Mouse (Mus musculus) liver, embryonic 16.5 days (tissue): ENCODE measurements around the gene Agbl1. TPM values are rescaled to one million over a fixed set of nuclear protein-coding genes. Genes with fewer than 3 reads are reported as not detected.

Source experiments
- ATAC-seq: fragments of 200-750 bp; cut with Nextera tagmentation; 2 replicates; pipeline ENCODE4 v1.8.0; 2017; ENCODE audit warnings: low read depth, mild to moderate bottlenecking, moderate number of reproducible peaks, moderate library complexity
- H3K27ac ChIP-seq: fragments of 300-500 bp; sonication (generic); 2 replicates; pipeline ENCODE4 v1.5.1; 2014; ENCODE audit warnings: mild to moderate bottlenecking, low read length
- H3K27me3 ChIP-seq: fragments of 300-500 bp; sonication (generic); 2 replicates; pipeline ENCODE4 v1.6.1; 2014; ENCODE audit warnings: low read depth, low read length, mixed read lengths; ENCODE audit not compliant: control insufficient read depth, insufficient read depth
- H3K36me3 ChIP-seq: fragments of 300-500 bp; sonication (generic); 2 replicates; pipeline ENCODE4 v1.6.1; 2014; ENCODE audit warnings: mild to moderate bottlenecking; ENCODE audit not compliant: control insufficient read depth, insufficient read depth
- H3K4me1 ChIP-seq: fragments of 300-500 bp; sonication (generic); 2 replicates; pipeline ENCODE4 v1.6.1; 2014; ENCODE audit warnings: low read depth, low read length, mixed read lengths; ENCODE audit not compliant: control insufficient read depth
- H3K4me2 ChIP-seq: fragments of 300-500 bp; sonication (generic); 2 replicates; pipeline ENCODE4 v1.6.1; 2014; ENCODE audit warnings: low read depth, low read length, mixed read lengths
- H3K4me3 ChIP-seq: fragments of 300-500 bp; sonication (generic); 2 replicates; pipeline ENCODE4 v1.5.1; 2014; ENCODE audit warnings: low read depth, mild to moderate bottlenecking, low read length
- H3K9ac ChIP-seq: fragments of 300-500 bp; sonication (generic); 2 replicates; pipeline ENCODE4 v1.6.1; 2014; ENCODE audit warnings: low read depth, low read length
- H3K9me3 ChIP-seq: fragments of 300-500 bp; sonication (generic); replicated peaks from 2 replicates; pipeline ENCODE4 v1.6.1; 2016; ENCODE audit warnings: low read length; ENCODE audit not compliant: control insufficient read depth
- whole genome bisulfite sequencing: fragments of 180-500 bp; shearing (Covaris S2); extraction: QIAGEN DNeasy Blood & Tissue Kit; methylation state at CpG from one replicate; pipeline ENCODE4 v1.1.7; 2014; ENCODE audit not compliant: insufficient replicate concordance; 5-methylcytosine and 5-hydroxymethylcytosine counted together
- polyA plus RNA-seq: library from polyadenylated mRNA; unstranded; fragments of >200 nt; fragmentation: Nextera tagmentation; extraction: Ambion mirVana; gene quantifications from 2 replicates; pipeline ENCODE4 v1.2.1, GENCODE M21; 2015

Gene Agbl1
- polyA plus RNA-seq, 1 experiment from 2014 or later, result not detected

DNA sequence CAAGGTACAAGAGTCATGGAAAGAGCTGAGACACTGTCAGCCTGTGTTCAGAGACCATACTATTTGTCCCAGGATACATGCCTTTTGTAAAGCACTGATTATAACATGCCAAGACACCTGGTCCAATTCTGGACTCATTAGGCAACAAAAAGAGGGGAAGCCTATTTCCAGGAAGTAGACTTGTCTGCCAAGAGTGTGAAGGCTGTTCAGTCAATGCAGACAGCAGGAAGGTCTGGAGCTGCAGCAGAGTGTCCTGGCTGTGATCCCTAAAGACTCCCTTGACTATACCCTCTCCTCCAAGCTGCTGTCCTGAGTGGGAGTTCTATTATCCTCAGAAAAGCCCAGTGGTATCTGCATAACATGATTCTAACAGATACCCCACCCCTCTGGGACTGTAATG lies 689.2 kb downstream of the Agbl1 start:
- H3K4me2 ChIP-seq, result no peak overlapping the region
- no peaks in the 10 kb centered on the region for H3K9me3 ChIP-seq

DNA sequence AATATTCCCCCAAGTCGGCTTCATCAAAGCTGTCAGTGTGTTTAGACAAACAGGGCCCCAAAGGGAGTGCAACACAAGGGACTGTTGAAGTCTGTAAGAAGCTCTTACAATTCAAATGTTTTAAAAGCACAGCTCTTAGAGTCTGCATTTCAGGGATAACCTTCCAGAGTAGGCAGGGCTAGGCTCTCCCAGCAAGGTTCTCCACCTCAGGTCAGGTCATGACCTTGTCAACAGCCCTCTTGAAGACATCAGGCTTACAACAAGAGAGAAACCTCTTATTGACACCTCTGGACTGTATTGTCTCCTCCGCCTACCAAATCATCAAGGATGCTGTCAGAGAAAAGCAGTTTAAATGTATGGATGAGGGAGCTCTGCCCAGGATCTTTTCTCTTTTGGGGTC lies 692.0 kb downstream of the Agbl1 start:
- Histone ChIP-seq H3K4me2 (no peak overlapping the region), H3K27ac (no peak overlapping the region), H3K4me3 (no peak overlapping the region), H3K9ac (no peak overlapping the region), H3K27me3 (no peaks in the 10 kb centered on the region), H3K9me3 (no peaks in the 10 kb centered on the region), H3K4me1 (no peaks in the 10 kb centered on the region), H3K36me3 (no peaks in the 10 kb centered on the region)
- no peak for ATAC-seq
- 38% methylated on average over 2 of the region's 2 CpGs for WGBS

More for the DNA sequence above, 689.2 kb downstream of the Agbl1 start:
- ATAC-seq, result no peak
- Histone ChIP-seq H3K4me3 (no peak overlapping the region), H3K9ac (no peak overlapping the region), H3K27me3 (no peaks in the 10 kb centered on the region), H3K4me1 (no peaks in the 10 kb centered on the region), H3K36me3 (no peaks in the 10 kb centered on the region), H3K27ac (no peak overlapping the region)

DNA sequence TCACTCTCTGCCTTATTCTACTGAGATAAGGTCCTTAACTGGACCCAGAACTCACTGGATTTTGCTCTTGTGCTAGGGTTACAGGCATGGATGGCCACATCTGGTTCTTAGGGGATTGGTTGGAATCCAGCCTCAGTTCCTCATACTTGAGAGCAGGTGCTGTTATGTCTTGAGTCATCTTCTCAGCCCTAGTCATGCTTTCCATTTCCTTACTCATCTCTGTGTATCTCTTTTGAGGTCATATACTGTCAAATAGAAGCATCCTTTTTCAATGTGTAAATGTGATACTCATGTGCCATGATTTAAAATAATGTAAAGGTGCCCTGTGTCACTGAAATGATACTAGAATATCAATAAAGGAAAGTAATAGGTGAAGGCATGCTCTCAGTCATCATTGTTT lies 705.5 kb downstream of the Agbl1 start:
- no peaks in the 10 kb centered on the region for H3K9me3 ChIP-seq
- no peak for ATAC-seq
- H3K27me3 ChIP-seq, result no peaks in the 10 kb centered on the region
- no peak overlapping the region for H3K4me3 ChIP-seq
- no peak overlapping the region for H3K27ac ChIP-seq
- H3K9ac ChIP-seq, result no peak overlapping the region
- H3K4me1 ChIP-seq, result no peaks in the 10 kb centered on the region
- H3K36me3 ChIP-seq, result no peaks in the 10 kb centered on the region
- no peak overlapping the region for H3K4me2 ChIP-seq

DNA sequence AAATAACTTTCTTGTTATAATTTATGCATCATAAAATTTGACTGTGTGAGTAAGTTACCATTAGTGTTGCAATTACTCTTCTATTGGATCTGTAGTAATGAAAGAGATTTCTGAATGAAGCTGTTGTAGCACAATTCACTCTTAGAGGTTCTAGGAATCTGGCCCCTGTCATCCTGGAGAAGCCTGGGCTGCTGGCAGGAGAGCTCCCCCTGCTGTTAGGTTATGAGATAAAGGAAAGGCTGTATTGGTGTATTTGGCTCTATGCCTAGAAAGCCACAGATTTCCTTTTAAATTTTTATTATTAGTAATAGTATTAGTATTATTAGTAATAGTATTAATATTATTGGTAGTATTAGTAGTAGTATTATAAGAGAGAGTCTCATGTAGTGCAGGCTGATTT lies 711.8 kb downstream of the Agbl1 start:
- no peaks in the 10 kb centered on the region for H3K27me3 ChIP-seq
- H3K4me2 ChIP-seq, result no peak overlapping the region
- ATAC-seq, result no peak
- H3K27ac ChIP-seq, result no peak overlapping the region
- no peaks in the 10 kb centered on the region for H3K4me1 ChIP-seq
- no peaks in the 10 kb centered on the region for H3K9me3 ChIP-seq
- no peaks in the 10 kb centered on the region for H3K36me3 ChIP-seq
- no peak overlapping the region for H3K4me3 ChIP-seq
- no peak overlapping the region for H3K9ac ChIP-seq

DNA sequence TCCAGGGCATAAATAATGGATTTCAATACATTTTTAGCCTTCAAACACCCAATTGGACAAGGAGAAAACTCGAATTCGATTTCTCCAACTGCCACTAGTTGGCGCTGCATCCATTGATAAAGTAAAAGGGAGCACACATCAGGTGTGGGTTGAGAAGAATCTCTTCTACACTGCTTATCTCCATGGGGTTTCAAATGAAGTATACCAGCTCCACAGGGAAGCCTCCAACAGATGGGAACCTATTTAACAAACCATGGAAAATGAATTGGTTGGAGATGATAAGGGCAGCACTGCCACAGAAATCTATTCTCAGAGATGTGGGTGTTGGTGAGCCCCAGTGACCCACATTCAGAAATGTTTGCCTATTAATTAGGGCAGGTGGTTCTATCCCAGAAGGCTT lies 741.6 kb downstream of the Agbl1 start:
- Histone ChIP-seq H3K4me3 (no peak overlapping the region), H3K4me1 (no peaks in the 10 kb centered on the region), H3K9me3 (no peaks in the 10 kb centered on the region), H3K27me3 (no peaks in the 10 kb centered on the region), H3K27ac (no peak overlapping the region), H3K9ac (no peak overlapping the region), H3K4me2 (no peak overlapping the region), H3K36me3 (no peaks in the 10 kb centered on the region)
- ATAC-seq, result no peak
- WGBS, result 7% methylated on average over 3 of the region's 3 CpGs

DNA sequence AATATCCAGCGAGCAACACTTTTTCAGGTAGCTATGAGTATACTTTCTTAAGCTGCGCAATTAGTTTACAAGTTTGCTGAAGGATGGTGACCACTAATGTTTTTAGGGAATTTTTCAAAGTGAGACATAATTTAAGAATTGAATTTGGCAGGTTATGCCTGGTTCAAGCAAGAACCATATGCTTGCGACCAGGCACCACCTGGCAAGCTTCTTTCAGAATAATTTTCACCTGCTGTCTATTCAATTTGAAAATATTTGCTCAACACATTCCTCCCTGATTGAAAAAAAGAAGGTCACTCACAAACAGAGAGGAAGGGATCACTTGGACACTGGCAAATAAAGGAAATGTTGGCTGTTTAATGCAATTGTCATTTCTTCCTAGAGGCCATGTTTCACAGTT lies 779.9 kb downstream of the Agbl1 start:
- no peak overlapping the region for H3K9ac ChIP-seq
- H3K4me3 ChIP-seq, result no peak overlapping the region
- no peaks in the 10 kb centered on the region for H3K9me3 ChIP-seq
- H3K27ac ChIP-seq, result no peak overlapping the region
- no peaks in the 10 kb centered on the region for H3K27me3 ChIP-seq
- H3K4me1 ChIP-seq, result no peaks in the 10 kb centered on the region
- 58% methylated on average over 3 of the region's 3 CpGs for WGBS
- H3K36me3 ChIP-seq, result no peaks in the 10 kb centered on the region
- ATAC-seq, result no peak
- H3K4me2 ChIP-seq, result no peak overlapping the region

DNA sequence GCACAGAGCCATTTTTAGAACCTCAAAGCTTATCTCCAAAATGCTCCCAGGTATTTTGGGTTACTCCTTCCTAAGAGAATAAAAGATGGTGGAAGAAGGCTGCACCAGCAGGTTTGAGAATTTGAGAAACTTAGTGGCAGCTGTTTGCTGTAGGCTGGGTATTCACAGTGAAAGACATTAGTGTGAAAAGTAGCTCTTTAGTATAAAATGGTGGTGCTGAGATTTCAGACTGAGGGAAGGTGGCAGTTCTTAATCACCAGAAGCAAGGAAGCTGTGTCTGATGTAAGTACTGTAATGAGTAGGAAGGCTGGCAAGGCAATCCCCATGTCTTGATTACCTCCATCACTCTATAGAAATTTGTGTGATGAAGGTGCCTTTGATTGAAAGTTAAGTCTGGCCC lies 799.3 kb downstream of the Agbl1 start:
- no peak overlapping the region for H3K9ac ChIP-seq
- H3K4me3 ChIP-seq, result no peak overlapping the region
- H3K36me3 ChIP-seq, result no peaks in the 10 kb centered on the region
- H3K27me3 ChIP-seq, result no peaks in the 10 kb centered on the region
- no peak for ATAC-seq
- no peaks in the 10 kb centered on the region for H3K9me3 ChIP-seq
- no peak overlapping the region for H3K27ac ChIP-seq
- no peak overlapping the region for H3K4me2 ChIP-seq
- no peaks in the 10 kb centered on the region for H3K4me1 ChIP-seq

DNA sequence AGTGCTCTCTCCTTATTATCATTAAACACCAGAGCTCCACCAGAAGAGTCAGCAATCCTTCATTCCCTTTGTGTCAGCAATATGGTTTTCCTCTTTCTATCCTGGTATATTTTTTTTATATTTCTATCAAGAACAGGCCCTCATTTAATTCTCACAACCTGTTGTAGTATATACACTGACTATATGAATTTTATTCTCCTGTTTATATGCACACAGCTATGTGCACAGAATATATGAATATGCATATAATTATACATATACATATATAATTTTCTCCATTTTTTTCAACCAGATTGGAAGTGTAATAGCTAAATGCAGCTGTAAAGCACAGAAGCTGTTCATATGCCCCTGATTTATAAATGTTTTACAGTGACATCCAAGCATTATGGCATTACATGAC lies 846.3 kb downstream of the Agbl1 start:
- no peak for ATAC-seq
- H3K4me2 ChIP-seq, result no peak overlapping the region
- no peaks in the 10 kb centered on the region for H3K4me1 ChIP-seq
- H3K4me3 ChIP-seq, result no peak overlapping the region
- H3K9ac ChIP-seq, result no peak overlapping the region
- no peak overlapping the region for H3K27ac ChIP-seq
- H3K27me3 ChIP-seq, result no peaks in the 10 kb centered on the region
- H3K9me3 ChIP-seq, result no peaks in the 10 kb centered on the region
- no peaks in the 10 kb centered on the region for H3K36me3 ChIP-seq

DNA sequence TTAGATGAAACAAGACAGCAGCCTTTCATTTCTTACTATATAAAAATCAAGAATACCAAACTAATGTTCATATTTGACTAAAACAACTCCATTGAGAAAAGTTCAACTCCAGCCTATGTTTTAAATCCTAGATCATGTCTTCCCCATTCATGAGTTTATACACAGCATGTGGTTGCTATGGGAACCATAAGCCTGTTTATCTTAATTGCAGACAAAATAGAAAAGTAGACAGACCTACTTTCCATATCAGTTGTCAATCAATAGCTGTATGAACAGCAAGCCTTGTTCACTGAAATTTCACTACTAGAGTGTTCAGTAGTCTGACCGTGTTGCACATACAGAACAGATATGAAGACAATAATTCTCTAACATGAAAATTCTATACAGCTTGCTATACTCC lies 857.6 kb downstream of the Agbl1 start:
- 75% methylated on average over 1 of the region's 1 CpGs for WGBS

DNA sequence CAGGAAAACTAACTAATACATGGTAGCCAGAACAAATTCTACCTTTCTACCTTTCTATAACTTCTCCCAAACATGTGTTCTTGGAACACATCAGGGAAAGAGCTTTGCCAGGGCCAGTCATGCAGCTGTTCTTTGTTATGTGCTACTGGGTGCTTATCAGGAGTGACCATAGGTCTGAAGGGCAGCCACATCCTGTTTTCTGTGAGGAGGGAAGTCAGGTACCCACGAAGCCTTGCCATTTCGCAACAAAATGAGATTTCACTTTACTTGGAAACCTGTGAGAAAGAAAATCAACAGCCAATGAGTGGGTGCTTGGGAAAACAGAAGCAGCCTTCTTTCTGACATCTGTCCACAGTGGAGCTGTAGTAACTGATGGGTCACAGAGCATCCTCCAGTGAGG lies 865.5 kb downstream of the Agbl1 start:
- H3K36me3 ChIP-seq, result no peaks in the 10 kb centered on the region
- H3K27me3 ChIP-seq, result no peaks in the 10 kb centered on the region
- H3K9me3 ChIP-seq, result no peaks in the 10 kb centered on the region
- H3K4me1 ChIP-seq, result no peaks in the 10 kb centered on the region
- H3K4me2 ChIP-seq, result no peak overlapping the region
- no peak overlapping the region for H3K4me3 ChIP-seq
- 8% methylated on average over 2 of the region's 2 CpGs for WGBS
- H3K9ac ChIP-seq, result no peak overlapping the region
- no peak for ATAC-seq
- H3K27ac ChIP-seq, result no peak overlapping the region

More for the DNA sequence above, 857.6 kb downstream of the Agbl1 start:
- Histone ChIP-seq H3K27me3 (no peaks in the 10 kb centered on the region), H3K9me3 (no peaks in the 10 kb centered on the region), H3K9ac (no peak overlapping the region), H3K4me1 (no peaks in the 10 kb centered on the region), H3K4me2 (no peak overlapping the region), H3K4me3 (no peak overlapping the region), H3K27ac (no peak overlapping the region), H3K36me3 (no peaks in the 10 kb centered on the region)
- no peak for ATAC-seq
